Mouse (Mus musculus) spleen, adult 12 weeks (tissue): Measurements from ENCODE around the gene Golga4.

Source experiments
- DNase-seq: peaks from one replicate; pipeline ENCODE4 v3.0.0; 2022; ENCODE audit warnings: low spot score

Gene Golga4

DNA sequence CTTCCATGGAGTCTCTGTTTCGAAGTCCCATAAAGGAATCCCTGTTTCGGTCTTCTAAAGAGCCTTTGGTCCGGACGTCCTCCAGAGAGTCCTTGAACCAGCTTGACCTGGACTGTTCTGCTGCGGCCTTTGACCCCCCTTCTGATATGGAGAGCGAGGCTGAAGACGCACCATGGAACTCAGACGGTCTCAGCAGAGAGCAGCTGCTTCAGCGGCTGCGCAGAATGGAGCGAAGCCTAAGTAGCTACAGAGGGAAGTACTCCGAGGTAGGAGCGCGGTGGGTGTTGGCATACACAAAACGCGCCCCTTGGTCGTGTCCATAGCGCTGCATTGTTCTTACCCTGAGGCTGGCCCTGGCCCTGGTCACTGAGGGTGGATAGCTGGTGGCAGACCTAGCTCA lies 21.0 kb downstream of the Golga4 start:
- DNase-seq, result no peak

DNA sequence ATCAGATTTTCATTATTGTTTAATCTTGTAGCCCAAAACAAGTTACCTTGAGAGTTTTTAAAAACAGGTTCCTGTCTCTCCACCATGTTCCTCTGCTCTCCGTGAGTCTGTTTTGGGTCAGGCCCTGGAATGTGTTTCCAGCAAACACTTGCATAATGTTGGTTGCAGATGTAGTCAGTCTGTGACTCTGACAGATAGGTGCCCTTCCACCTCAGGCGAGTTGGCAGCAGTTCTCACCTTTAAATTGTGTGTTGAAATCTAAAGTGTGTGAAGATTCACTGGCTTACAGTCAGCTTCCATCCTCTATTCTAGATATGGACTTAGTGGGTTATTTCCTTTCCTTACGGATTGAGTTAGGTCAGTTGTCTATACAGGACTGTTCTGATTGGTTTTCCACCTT lies 23.7 kb downstream of the Golga4 start:
- DNase-seq, result no peak

DNA sequence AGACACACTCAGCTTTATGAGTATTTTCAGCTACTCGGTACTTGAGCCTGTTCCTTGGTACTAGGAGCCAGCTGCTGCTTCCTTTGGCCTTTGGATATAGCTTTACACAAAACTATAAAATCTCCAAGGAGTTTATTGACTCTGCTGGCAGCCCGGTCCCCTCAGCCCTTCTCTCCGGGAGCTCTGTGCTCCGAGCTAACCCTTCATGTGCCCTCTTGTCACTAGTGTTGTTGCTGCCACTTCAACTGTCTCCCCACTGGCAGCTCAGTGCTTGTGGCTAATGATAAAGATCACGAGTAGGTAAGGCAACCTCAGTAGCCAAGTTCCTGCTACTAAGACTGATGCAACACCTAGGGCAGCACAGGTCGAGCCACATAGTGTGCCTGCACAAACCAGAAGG lies 24.6 kb downstream of the Golga4 start:
- DNase-seq, result no peak

DNA sequence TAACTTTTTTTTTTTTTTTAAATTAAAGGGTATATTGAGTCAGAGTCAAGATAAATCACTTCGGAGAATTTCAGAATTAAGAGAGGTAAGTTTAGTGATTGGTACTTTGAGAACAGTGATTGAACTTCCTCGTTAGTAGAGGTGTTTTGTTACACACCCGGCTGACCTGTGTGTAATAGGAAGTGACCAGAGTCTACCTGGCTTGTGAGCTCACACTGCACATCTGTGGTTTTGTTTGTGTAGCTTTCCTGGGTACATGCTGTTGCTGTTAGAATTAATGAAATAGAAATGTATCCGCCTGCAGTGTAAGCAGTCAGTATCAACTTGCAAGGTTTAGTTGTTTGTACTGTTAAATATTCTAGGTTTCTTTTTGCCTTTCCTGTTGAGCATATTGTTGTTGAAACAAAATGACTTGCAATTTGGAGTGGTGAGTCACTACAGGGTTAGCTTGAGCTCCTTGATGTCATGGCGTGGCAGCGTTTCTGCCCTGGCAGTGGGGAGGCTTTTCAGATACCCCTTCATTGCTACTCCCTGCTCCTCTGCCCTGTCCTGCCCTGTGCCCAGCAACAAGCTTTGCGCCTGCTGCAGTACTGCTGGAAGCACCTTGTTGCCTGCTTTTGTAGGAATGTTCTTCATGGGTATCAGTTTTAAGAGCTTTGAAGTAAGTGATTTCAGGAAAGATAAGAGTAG lies 26.6 kb downstream of the Golga4 start:
- no peak for DNase-seq

DNA sequence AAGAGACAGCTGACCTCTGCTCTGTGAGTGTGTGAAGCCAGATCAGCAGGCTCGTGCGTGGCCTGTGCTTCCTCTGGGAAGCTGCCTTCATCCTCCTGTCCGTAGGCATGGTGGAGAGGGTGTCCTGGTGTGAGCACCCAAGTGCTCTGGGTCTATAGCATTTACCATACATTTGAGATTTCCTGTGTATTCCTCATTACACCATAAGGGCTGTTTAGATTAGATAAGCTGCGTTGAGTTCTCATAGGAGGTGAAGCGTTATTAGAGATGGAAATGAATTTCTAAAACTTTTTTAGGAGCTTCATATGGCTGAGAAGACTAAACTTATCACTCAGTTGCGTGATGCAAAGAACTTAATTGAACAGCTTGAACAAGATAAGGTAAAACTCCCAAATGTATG lies 30.9 kb downstream of the Golga4 start:
- DNase-seq, result no peak

DNA sequence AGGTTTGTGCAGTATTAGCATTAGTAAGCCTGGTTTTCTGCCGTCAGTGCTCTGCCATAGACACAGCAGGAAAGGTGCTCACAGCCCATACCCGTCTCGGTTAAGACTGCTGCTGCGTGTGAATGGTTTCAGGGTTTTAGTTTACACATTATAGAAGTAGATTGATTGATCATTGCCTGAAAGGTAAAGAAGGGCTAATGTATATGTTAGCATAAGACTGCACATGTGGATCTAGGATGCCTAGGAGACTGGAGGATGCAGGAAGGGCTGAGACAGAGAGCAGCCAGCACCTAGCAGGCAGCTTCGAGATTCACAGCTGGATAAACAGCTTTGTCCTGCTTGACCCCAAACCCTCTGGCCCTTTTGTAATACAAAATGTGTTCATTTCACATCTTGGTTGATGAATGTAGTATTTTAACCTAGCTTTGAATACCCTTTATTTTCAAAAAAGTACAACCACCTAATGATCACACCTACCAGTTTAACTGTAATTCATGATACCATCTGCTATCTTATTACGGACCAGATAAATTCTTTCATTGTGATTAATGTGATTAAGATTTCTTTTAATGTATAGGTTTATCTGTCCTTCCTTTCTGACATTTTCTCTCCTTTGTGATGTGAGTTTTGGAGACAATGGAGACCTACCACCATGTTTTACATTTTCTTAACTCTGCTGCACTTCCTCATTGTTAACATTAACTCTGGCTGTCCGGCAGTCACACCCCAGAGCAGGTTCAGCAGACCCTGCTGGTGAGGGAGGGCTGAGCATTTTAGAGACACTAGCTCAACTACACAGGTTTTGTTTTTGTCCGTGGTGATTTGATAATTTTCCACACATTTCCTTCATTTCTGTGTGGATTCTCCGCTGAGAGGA lies 31.6 kb downstream of the Golga4 start:
- no peak for DNase-seq

DNA sequence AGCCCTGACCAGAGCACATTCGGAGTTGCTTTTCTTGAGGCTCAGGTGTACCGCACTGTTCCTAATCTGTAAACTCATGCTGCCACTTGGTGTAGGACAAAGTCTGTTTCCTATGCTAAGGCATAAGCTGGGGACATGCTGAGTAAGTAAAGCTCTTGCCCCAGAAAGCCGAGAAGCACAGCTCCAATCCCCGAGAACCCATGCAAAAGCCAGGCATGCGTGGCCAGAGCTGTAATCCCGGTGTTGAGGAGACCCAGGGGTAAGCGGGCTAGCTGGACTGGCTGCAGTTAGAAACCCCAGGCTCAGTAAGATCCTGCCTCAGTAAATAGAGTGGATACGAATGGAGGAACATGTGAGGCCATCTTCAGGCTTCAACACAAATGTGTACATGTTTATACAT lies 35.8 kb downstream of the Golga4 start:
- DNase-seq, result no peak

DNA sequence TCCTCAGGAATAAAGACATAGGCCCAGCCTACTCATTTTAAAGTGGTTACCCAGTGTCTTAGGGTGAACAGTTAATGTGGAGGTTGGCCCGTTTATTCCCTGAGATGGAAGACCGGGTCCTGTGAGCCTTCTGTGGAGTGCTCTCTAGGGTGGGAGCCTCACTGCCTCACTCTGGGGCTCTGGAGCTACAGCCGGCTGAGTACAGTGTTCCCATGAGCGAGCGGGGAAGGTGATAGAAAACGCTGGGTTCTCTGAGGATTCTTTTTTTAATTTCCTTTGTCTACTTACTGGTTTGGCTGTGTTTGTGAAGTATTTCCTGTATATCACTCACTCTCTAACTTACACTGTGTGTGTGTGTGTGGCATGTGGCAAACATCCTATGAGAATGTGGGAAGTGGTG lies 39.1 kb downstream of the Golga4 start:
- no peak for DNase-seq

DNA sequence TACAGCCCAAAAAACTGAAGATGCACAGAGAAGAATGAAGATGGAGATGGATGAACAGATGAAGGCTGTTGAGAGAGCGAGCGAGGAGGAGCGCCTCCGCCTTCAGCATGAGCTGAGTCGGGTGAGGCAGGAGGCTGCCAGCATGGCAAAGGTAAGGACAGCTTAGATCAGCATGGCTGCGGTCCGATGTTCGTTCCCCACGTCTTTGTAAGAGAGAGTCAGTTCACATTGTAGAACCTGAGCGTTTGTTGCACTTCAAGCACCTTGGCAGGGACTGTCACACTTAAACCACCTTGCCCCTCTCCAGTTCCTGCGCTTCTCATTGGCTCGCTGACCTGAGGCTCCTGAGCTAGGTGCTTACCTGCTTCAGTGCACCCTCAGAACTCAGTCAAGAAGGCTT lies 42.6 kb downstream of the Golga4 start:
- no peak for DNase-seq

DNA sequence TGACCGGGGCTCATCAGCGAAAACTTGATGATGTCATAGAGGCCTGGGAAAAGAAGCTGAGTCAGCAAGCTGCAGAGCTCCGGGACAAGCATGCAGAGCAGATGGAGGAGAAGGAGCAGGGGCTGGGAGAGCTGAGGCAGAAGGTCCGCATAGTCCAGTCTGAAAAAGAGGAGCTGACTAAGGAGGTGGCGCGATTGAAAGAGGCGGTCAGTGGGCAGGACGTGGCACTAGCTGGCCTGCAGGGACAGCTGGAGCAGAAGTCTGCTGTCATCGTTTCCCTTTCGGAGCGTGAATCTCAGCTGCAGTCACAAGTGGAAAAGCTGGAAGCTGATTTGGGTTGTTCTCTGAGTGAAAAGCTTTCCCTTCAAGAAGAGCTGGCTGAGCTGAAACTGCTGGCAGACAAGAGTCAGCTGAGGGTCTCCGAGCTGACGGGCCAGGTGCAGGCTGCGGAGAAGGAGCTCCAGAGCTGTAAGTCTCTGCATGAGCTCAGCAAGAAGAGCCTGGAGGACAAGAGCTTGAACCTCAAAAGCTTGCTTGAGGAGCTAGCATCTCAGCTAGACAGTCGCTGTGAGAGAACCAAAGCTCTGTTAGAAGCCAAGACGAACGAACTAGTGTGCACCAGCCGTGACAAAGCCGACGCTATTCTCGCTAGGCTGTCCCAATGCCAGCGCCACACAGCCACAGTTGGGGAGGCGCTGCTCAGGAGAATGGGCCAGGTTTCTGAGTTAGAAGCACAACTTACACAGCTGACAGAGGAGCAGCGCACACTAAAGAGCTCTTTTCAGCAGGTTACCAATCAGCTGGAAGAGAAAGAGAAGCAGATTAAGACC lies 51.1 kb downstream of the Golga4 start:
- no peak for DNase-seq

DNA sequence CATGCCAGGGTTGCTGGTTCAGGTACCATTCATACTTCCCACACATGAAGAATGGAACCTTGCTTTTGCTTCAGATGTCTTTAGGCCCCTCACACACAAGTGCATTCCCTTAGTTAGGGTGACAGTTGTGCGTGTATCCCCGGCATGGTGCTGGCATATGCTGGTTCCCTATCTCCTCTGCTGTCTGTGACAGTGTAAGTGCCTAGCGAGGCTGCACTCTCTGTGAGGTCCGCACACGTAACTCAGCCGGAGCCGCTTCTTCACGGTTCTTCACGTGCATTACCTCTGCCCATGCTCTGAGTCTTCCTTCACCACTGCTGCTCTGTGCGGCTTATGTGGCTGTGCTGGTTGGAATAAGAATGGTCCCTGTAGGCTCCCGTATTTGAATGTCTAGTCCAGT lies 57.3 kb downstream of the Golga4 start:
- DNase-seq, result no peak

DNA sequence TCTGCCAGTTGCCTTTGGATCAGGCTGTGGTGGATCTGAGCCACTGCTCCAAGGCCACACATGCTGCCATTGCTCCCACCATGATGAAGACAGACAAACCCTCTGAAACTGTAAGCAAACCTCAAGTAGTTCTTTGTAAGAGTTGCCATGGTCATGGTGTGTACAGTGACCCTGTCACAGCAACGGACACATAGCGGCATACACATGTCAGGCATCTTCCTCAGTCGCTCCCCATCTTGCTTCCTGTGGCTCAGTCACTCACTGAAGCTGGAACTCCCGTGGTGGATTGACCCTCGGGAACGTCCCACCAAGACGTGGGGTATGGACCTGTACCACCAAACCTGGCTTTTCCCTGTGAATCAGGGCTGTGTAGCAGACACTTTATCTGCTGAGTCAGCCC lies 57.8 kb downstream of the Golga4 start:
- no peak for DNase-seq

DNA sequence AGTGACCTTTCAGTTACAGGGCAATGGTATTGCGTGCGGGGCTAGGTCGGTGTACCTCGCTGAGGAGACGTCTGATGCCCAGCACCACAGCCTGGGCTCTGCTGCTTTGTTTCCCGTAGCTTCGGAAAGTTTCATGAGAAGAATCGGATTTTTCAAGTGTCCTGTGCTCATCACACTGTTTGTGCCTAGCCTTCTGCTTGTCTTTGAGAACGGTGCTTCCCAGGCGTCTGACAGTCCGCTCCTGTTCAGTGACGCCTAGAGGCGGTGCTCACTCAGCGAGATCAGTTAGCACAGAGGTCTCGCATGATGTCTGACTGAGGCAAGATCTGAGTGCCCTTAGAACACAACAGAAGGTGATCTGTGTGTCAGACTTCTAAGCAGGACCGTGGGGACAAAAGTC lies 58.6 kb downstream of the Golga4 start:
- no peak for DNase-seq

DNA sequence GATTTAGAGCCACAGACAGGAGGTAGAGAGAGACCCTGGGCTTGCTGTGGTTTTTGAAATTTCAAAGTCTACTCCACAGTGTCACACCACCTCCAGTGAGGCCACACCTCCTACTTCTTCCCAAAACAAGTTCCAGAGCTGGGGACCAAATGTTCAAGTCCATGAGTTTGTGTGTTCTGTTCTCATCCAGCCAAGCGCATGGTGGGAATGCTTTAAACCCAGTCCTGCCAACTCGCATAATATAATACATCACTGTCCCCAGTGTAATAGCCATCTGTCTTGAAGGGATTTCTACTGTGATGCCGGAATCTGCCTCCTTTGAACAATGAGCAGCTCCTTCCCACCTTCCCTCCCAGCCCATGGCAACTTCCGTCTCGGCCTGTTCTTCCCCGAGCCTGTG lies 63.3 kb downstream of the Golga4 start:
- DNase-seq, result no peak

DNA sequence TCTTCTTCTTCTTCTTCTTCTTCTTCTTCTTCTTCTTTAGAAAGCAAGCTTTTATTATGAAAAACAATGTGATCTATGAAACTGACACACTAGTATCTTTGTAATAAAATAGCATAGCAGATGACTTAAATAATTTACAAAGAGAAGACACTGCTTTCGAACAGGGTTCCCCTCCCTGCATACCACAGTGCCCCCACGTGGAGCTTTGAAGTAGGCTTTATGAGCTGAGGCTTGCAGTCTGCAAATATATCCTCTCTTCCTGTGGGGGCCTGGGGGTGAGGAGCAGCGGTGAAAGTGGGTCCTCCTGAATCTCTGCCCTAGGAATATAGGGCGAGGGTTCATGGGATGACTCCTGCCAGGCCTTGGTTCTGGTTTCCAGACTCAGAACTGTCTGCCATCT lies 64.8 kb downstream of the Golga4 start:
- no peak for DNase-seq

DNA sequence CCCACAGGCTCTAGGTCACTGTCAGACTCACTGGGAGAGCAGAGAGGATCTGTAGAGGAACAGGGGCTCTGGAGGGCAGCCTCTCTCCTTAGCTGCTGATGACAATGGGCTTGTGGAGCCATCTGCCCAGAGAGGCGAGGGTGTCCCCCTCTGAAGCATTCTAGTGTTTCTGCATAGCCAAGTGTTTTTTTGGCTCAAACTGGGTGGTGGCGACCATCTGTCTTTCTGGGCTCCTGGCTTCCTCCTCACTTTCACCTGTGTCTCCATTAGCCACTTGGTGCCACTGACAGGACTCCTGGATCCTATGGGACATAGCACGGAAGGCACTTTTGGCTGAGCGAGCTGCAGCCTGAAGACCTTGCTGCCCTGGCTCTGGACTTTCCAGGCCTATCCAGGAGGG lies 65.6 kb downstream of the Golga4 start:
- no peak for DNase-seq

DNA sequence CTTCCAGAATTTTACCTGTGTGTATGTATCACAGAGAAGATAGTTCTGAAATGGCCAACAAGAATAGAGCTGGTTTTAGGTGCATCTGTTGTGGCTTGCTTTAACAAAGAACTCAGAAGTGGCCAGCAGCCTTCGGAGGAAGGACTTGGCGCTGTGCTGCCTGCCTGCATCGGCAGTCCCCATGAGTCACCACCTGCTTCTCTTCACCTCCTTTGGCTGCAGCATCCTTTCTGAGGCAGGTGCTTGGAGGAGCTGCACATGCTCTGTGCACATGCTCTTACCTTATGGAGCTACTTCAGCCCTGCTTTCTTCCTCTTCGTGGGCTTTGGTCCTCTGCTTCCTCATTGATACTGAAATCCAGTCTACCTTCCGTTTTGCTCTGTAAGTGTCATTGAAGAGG lies 68.8 kb downstream of the Golga4 start:
- no peak for DNase-seq

DNA sequence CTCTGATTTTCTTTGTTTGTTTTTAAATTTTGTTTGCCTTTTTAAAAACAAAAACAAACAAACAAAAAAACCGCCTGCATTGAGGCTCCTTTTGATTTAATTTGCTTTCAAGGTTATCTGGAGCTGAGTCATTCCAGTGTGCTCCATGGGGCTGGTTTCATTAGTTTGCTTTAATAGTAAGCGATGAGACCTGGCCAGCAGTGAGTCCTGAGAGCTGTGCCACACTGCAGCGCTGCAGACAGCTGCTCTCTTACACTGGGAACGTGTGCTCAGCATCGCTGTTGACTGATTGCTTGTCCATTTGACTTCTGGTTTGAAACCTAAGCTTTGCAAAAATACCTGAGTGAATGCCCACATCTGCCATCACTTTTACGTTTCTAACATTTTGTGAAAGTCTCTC lies 74.3 kb downstream of the Golga4 start:
- DNase-seq, result no peak

DNA sequence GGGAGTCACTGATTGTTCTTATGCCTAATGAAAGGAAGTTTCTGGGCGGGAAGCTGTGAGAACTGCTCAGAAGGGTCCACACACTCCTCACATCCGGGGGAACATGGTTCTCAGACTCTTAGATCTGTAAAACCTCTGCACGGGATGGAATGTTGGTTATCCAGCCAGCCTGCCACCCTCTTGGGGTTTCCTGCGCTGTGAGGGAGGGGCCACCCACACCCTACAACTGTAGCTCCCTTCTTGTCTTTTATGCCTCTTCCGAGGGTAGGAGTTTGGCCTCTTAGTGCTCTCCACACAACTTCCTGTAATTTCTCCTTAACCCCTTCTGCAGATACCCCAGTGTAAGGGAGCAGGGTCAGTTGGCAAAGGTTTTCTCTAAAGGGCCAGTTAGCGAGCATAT lies 76.7 kb downstream of the Golga4 start:
- no peak for DNase-seq

DNA sequence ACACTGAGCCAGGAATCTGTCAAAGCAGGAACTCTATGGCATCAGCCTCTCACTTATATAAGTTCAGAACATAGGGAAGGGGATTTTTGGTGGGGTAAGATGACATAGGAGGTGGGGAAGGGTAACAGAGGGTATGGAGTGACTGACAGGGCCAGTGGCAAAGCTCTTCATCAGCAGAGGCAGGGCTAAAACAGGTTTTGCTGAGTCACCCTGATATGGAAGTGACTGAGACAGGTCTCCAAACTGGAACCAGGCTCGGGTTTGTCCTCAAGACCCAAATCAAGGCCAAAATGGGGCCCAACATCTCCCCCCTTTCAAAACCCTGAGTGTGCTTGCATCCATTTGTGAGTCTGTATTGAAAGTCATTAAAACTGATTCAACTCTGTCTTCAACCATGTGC lies 78.8 kb downstream of the Golga4 start:
- no peak for DNase-seq

DNA sequence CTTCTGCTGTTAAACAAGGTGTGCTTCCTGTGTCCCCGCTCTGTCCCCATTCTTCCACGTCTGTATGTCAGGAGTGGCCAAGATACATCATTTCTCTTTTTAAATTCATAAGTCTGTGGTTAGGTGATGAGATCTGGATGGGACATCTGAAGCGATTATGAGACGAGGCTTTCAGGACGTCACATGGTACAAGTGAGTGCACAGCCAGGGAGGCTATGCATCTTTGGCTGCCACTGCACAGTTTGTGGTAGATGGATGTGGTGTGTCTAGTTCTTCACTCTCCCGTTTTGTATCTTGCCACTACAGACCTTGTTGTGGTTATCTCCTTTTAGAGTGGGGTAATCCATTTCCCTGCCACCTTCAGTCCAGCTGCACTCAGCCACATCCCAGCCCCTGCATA lies 79.9 kb downstream of the Golga4 start:
- DNase-seq, result no peak

DNA sequence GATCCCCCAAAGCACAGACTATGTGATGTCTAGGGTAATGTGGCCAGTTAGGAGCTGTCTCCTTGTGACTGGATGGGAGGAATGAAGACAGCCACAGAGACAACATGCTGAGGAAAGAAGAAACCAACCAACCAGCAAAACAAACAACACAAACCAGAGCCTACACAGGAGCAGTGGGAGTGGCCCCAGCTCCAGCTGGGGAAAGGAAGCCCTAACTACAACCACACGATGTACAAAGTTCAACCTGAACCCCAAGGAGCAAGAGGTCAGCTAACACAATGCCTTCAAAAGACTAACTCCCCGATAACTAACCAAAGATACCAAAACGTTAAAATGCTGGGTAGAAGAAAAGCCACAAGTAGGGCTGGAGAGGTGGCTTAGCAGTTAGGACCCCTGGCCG lies 81.0 kb downstream of the Golga4 start:
- DNase-seq, result no peak

DNA sequence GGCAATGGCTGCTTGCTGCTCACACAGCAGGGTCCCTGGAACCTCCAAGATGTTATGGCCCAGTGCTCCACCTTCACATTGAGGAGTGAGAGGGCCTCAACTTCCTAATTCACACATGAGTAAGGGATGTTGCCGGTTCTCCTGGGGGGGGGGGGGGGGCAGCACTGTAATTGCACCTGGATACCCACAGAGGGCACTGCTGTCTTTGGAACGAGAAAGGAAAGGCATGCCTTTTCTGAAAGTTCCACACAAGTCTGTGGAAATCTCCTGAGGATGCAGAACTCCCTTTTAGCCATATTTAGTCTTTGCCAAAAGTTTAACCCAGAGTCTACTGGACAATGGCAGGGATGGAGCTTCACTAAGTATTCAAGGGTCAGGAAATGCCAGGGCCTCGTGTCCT lies 83.2 kb downstream of the Golga4 start:
- no peak for DNase-seq
